Mouse (Mus musculus): ENCODE data around the gene Ltbp1.

Gene Ltbp1

GRCm38 (mm10) chr17:75243221-75243620 is 237.9 kb downstream of the Ltbp1 start:
- DNase-seq: no peak

DNA sequence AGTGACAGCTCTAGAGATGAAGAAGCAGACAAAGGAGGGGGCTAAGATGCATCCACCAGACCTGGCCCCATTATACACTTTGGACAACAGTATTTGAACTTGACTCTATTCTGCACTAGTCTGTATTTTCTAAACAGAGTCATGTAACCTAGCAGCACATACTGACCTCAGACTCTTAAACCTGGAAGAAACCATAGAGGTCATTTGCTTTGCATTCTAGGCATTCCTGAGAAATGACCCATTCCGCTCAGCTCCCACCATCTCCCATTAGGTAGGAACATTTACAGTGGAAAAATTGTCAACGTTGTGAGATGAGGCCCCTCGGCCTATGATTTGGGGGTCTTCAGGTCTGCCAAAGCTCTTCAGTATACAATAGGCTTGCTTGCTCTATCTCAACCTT is 238.8 kb downstream of the Ltbp1 start:
- DNase-seq: no peak

DNA sequence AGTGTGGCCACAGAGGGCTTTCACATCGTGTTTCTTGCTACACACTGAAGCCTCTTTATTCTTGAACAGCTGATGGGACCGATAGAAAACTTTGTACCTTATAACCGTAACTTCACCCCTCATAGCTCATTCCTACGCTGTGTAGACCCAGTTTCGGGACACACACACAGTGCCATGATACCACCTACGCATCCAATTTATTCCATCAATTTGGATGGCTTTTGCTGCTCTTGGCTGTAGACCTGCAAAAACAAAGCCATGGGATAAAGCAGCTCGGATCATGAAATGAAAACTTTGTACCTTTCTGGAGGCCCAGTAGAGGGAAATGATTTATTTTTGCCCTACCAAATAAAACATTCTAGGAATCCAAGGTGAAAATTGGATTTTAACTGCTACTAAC is 239.7 kb downstream of the Ltbp1 start:
- DNase-seq: no peak

GRCm38 (mm10) chr17:75248632-75249031 is 243.3 kb downstream of the Ltbp1 start:
- no peak for DNase-seq

GRCm38 (mm10) chr17:75250571-75250970 is 245.2 kb downstream of the Ltbp1 start:
- no peak for DNase-seq

DNA sequence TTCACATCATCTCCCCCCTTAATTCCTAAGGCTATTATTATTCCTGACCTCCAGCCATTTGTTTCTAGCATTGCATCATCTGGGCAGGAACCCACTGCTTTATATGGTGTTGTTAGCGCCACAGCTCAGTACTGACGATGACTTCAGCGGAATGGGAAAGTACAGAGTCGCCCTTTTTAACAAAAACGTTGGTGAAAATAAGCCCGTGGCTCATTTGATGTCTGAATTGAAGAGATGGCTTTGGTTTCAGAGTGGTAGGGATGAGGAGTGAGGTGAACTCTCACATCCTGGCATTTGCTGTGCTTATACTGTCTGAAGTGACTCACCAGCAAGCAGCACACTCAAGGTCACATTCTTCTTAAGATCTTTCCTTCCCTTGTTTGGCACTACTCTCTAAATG is 245.7 kb downstream of the Ltbp1 start:
- no peak for DNase-seq

DNA sequence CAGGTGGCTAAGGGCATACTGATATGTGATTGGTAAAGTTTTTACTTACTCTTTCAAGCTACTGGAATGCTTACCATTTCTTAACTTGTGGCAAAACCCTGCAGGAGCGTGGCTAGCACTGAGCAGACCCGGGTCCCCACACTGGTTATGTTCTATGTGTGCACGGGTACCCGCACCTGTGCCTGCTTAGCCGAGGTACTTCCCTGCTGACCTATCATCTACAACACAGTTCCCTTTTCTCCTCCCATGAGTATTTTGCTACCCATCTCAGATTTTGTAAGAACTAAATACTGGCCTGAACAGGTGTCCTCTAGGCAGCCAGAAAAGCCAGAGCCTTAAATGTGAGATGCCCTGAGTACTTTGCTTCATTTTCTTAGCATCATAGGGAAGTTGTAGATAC is 247.2 kb downstream of the Ltbp1 start:
- DNase-seq: no peak

DNA sequence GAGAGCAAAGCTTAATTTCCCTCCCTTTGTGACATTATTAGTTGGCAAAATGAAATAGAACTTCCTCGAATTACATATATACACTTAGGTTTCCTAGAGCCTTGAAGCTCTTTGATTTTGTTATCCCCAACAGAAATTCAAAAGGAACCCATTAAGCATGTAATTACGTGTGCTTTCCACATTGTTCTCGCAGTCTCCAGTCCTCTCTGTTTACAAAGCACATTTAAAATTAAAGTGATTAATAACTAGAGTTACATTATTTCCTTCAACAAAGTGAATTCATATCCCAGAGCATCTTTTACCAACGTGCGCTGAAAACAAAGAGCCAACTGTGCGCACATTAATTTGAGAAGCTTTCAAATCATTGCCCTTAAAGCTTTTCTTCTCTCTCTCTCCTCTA is 249.5 kb downstream of the Ltbp1 start:
- DNase-seq: no peak

- no peak for DNase-seq
These were observed 250.6 kb downstream of the Ltbp1 start for GRCm38 (mm10) chr17:75255967-75256366.

DNA sequence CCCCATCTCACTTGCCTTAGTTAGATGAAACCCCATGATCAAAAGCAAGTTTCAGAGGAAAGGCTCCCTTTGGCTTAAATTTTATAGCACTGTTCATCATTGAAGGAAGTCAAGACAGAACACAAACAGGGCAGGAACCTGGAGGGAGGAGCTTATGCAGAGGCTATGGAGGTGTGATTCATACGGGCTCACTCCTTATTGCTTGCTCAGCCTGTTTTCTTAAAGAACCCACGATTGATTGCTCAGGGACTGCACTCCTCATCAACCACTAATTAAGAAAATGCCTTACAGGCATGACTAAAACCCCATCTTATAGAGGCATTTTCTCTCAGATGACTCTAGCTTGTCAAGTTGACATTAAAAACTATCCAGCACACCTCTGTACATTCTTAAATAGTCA is 253.1 kb downstream of the Ltbp1 start:
- DNase-seq: no peak

GRCm38 (mm10) chr17:75263336-75263990 is 258.1 kb downstream of the Ltbp1 start:
- DNase-seq: no peak

DNA sequence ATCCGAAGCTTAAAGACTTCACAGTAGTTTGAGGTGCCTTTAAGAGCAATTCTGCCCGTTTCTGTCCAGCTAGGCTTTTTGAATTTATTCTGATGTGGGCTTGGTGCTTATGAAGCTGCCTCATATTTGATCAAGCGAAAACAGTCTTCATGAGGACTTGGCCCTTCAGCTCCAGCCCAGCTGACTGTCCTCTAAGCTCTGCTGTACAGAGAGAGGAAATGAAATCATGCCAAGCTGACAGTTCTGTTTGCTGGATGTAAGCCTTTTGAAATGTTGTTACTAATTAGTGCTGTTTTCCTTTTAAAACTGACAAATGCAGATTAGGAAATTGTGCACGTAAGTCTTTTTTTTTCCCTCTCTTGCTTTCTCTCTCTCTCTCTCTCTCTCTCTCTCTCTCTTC is 263.1 kb downstream of the Ltbp1 start:
- no peak for DNase-seq

GRCm38 (mm10) chr17:75272446-75272845 is 267.1 kb downstream of the Ltbp1 start:
- DNase-seq: no peak

- DNase-seq: no peak
These were observed 267.9 kb downstream of the Ltbp1 start for GRCm38 (mm10) chr17:75273272-75273671.

DNA sequence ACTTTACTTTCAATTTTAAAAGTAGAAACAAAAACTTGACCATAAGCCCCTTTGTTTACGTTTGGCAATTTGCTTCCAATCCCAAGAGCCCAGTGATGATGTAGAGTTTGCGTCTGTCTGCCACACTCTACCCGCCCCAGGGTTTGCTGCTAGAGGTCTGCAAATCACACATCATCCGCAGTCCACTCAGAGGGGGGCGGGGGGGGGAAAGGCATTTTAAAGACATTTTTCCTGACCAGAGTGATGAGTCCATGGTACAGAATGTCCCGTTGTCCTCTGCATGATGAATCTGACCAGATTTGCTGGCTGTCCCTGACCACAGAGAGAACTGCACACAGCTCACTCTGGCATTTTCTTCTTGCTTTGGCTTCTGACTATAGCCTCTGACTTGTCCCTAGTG is 269.9 kb downstream of the Ltbp1 start:
- no peak for DNase-seq

DNA sequence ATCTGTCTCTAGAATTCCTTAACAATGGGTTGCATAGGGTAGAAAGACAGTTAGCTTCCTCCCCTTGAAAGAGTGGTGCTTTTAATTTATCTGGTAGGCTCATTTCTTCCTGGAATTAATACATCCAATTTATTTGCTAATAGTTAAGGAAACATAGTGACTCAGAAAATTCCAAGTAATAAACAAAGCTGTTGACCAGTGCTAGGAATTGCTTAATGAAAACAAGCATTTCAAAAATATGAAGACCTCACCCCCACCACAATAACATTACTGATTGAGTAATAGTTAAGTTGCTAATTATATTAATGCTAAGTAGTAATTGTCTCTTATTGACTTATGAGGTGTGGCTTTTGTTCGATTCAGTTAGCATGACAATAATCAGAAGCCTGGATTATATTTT is 272.7 kb downstream of the Ltbp1 start:
- no peak for DNase-seq

- no peak for DNase-seq
These were observed 273.2 kb downstream of the Ltbp1 start for GRCm38 (mm10) chr17:75278561-75278960.

- DNase-seq: no peak
These were observed 276.0 kb downstream of the Ltbp1 start for GRCm38 (mm10) chr17:75281345-75281744.

DNA sequence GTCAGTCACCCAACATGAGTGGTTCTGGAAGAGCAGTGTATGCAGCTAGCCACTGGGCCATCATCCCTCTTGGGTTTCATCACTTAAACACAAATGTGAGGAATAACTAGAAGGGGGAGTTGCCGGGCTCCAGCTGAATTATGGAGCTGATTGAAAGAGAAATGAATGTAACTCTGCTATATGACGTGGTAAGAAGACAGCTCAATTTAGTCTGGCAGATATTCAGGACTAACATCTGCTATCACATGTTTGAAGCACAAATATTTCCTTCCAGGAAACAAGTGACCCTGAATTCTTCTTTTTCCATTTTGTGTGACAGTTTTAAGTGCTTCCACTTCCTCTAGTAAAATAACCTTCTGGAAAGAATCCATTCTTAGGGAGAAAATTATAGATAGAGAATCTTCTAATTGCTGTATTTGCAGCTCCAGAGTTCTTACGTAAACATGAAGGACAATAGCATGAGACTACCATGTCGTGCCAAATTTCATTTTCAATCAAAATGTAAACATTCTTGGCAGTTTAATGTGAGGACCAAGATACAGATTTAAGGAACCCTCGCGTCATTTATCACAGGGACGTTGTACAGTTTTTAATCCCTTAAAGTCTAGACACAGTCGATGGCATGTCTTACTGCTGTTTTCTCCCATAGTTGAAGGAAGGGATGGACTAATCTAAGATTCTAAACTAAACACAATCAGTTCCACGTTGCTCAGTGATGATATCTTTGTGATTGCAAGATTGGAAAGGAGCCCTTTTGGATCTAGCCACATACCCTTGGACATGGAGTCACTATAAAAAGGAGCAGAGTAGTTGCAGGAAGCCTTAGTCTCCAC is 279.7 kb downstream of the Ltbp1 start:
- no peak for DNase-seq

GRCm38 (mm10) chr17:75292986-75293385 is 287.6 kb downstream of the Ltbp1 start:
- no peak for DNase-seq

GRCm38 (mm10) chr17:75293725-75294124 is 288.4 kb downstream of the Ltbp1 start:
- DNase-seq: peak; percentile 35 to 40

DNA sequence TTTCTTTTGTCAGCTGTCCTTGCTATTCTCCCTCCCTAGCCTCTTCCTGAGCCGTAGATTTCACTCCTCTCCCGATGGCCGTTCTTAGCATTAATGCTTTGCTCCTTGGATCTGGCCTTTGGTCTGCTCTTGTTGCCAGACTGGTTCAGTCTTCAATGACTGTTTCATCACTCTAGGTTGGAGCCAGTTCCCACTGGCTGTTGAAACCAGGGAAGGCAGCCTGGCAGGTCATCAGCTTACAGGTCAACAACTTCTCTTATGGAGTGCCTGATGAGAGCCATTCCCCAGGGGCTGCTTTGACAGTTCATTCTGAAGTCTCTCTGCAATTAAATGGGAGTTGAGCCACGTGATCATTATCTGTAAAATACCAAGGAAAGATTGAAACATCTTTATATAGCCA is 295.5 kb downstream of the Ltbp1 start:
- no peak for DNase-seq

- no peak for DNase-seq
These were observed 299.5 kb downstream of the Ltbp1 start for GRCm38 (mm10) chr17:75304807-75305420.

DNA sequence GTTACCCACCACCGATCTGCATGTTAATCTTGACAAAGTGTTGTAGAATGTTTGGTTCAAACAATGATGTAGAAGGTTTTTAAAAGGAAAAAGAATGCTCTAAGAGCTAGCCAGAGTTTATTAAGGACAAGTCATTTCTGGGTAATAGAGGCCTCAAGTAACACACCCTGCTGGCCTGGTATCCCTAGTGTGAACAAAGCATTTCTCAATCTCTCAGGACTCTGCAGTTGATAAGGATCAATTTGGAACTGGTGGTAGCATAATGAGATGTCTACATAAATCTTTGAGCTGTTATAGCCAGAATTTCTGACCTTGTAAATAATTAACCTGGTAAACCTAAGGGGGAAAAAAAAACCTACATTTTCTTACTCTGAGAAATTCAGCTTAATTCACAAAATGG is 300.3 kb downstream of the Ltbp1 start:
- no peak for DNase-seq
